Mouse (Mus musculus) kidney, adult 8-10 months (tissue): ENCODE results near the gene Mdfic.

ENCODE experiments used
- DNase-seq, 2 experiments: peaks; one replicate each; pipeline ENCODE4 v3.0.0; 2022

The Mdfic gene

DNA sequence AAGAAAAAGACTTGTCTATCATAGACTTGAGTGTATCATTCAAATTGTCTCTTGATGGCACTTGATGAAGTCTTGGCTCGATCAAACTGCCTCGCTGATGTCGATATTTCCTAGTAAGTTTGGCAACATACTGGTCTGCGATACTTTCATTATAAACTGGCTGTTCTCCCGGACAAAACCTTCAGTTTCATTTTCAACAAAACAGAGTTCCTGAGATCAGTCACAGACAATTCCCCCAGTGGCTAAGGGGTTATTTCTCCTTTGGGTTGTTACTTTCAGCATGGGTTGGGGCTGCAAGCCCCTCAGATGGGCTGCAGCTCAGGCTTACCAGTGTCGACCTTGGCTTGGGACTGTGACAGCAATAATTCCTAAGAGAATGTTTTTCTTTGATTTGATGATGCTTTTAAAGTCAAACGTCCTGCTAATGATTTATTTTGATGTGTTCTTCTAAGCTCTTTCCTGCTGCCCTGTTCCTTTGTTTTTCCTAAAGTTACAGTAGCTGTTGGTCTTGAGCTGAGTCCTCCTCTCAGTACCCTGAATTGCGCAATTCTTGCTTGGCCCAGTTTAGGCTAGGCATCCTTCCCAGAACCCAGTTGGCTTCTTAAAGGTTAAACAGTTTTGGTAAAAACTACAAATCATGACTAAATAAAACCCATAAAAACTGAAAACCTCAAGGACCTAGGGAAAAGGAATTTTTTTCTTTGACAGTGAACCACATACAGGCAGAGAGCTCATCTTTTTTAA is 73.3 kb downstream of the Mdfic start:
- DNase-seq: peak; percentile 21 to 35

DNA sequence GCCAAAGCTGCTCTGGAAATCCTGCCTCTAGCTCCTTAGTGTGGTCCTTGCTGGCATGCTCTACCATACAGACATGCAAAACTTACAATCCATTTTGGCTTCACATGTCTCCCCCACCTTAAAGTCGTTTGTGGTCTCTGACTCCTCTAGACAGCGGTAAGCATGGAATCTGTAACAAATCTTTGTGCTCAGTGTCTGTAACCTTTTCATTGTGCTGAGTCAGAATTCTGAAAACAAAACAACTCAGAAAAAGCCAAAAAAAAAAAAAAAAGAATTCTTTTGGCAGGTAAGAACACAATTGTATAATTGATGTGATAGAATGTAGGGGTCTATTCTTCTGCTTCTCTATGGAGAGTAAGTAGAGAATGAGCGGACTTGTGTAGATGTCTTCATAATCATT is 74.3 kb downstream of the Mdfic start:
- no peak for DNase-seq

GRCm38 (mm10) chr6:15807382-15807781 is 86.9 kb downstream of the Mdfic start:
- DNase-seq: no peak

DNA sequence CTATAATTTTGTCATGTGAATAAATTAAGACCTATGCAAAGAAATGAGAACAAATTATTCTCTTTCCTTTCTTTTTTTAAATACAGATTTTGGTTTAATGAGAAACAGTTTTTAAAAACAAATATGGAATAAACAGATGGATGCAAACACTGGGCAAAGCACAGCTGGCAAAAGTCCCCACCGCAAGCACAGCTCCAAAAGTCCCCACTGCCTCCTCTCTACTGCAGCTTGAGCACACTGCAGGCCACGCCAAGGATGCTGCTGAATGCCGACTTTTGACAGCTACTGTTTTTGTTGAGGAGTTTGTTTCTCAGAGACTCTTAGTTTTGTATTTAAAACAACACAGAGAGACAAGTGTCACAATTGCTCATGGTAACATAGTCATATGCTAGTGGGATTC is 104.8 kb downstream of the Mdfic start:
- no peak for DNase-seq

GRCm38 (mm10) chr6:15829812-15830211 is 109.4 kb downstream of the Mdfic start:
- DNase-seq: peak in 1 of 2 experiments; percentile 12

- no peak for DNase-seq
These were observed 110.2 kb downstream of the Mdfic start for GRCm38 (mm10) chr6:15830651-15831050.

DNA sequence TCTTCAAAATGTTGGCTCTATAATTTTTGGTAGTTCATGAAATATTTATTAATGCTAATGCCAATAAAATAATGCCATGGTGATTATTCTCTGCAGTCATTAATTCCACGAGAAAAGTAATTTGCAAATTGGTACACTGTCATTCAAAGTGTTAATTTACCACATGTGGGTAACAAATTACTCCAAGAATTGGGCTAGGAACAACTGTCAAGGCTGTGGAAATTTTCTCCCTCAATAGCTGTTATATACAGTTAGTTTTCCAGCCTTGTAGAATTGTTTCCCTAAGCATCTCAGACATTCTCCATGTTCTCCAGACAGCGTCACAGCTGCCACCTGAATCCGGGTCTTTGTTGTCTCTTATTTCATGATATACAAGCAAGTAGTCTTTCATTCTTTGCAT is 117.2 kb downstream of the Mdfic start:
- no peak for DNase-seq

GRCm38 (mm10) chr6:15839831-15840230 is 119.4 kb downstream of the Mdfic start:
- no peak for DNase-seq

DNA sequence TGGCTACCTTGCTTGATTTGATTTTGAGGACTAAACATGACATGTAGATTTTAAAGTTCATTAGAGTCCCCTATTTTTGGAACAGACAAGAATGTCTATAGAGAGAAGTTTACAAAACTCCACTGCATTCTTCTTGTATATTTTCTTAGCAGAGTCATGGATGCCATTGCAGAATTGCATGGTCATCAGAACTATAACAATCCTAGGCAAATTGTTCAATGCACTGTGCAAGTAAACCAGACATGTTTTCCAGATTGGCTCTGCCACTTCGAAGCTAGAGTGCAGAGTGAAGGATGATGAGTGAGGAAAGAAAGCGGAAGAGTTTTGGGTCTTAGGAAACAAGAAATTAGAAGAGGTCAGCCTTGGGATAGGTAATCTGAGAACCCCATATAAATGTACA is 120.0 kb downstream of the Mdfic start:
- DNase-seq: no peak

GRCm38 (mm10) chr6:15841476-15842209 is 121.2 kb downstream of the Mdfic start:
- no peak for DNase-seq

DNA sequence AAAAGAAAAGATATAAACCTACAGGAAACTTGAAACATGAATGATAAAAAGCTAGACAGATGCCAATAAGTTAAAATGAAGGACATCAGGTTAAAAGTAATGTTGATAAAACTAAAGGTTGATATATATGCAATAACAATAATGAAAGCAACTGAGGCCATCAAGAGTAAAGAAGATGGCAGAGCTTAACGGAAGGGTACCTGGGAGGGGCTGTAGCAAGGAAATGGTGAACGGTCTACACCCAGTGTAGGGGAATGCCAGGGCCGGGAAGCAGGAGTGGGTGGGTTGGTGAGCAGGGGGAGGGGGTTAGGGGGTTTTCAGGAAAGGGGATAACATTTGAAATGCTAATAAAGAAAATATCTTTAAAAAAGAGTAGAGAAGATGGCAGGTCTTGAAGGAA is 122.8 kb downstream of the Mdfic start:
- no peak for DNase-seq

GRCm38 (mm10) chr6:15845711-15846342 is 125.4 kb downstream of the Mdfic start:
- no peak for DNase-seq
